Mouse (Mus musculus) cerebellum, postnatal 4 days (tissue): Measurements from ENCODE around the gene Rbfox1.
A peak's percentile ranks its signal among the peaks of the same experiment; 100 is the strongest.

ENCODE experiments used
- DNase-seq, 2 experiments: peaks; one replicate each; pipeline ENCODE4 v3.0.0; 2022; ENCODE audit warnings: low spot score in 2 of 2, mixed read lengths in 1 of 2

Gene Rbfox1

DNA sequence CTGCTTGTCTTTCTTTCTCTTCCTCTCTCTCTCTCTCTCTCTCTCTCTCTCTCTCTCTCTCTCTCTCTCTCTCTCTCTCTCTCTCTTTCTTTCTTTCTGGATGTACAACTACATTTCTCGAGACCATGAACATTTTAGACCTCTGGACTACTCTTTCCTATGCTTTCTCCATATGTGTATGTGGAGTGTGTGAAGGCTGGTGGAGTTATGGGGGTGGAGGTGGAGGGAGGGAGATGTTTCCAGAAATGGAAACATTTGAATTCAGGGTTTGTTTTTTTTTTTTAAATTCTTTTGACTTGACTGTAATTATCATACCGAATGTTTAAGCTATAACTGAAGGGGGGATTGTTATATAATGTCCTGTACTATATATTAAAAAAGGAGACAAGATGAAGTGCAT, 1338.1 kb downstream of the Rbfox1 start:
- DNase-seq = no peak

DNA sequence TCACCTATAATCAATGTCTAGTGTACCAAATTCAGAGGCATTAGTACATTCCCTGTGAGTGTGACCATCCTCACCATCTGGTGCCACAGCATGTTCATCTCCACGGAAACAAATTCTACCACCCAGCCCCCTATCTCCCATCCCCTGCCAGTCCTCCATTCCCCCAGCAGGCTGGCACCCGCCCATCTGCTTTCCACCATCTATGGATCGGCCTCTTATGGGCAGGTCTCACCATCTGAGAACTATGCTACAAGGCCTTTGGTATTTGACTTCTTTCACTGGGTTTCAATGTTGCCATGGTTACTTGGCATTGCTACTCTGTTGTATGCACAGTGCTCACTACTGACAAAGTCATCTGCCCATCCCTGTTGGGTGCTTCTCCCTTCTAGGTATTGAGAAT, 1340.8 kb downstream of the Rbfox1 start:
- peak in 1 of 2 experiments; percentile 67 for DNase-seq

DNA sequence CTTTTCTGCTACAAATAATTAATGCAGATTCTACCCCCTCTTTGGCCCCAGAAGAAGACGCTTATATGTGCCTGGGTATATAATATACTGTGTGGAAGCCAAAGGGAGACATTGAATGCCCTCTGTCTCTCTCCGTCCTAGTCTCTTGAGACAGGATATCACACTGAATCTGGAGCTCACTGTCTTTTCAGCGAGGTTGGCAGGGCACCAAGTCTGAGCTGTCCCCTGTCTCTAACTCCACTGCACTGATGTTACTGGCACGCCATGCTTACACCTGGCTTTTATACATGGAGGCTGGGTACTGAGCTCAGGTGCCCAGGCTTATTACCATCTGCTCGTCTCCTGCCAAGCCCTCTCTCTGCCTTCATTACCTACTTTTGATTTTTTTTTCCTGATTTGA, 1343.1 kb downstream of the Rbfox1 start:
- no peak for DNase-seq

DNA sequence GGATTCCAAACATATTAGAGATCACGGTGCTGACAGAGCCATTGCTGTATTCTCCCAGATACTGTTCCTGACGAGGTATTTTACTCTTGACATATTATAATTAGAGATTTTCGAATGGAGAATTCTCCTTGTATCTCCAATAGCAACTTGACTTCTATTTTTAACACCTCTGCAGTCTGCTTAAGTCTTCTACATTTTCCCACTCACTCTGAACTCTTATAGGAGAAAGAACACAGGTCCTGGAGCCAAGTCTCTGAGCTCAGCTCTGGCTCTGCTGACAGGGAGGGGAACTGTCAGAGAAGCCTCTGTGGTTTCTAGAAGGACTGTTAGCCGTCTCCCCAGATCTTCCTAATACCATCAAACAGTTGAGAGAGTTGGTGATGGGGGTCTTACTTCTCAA, 1344.1 kb downstream of the Rbfox1 start:
- DNase-seq = no peak

DNA sequence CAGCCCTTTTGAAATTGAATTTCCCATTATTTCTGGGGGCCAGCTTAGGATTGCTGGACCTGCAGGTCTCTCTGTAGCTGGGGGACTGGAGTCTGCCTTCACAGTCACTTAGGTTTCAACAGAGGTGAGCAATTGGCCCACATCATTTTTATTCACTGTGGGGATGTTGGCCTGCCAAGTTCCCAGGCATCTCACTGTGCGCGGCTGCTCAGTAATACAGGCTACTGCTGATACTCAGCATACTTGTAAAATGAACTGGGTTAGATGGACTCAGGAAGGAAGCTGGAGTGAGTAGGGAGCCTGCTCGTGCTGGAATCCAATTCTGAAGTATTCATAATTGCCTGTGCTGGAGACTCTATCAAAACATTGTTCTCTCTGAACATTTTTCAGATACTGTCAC, 1356.5 kb downstream of the Rbfox1 start:
- DNase-seq = no peak

DNA sequence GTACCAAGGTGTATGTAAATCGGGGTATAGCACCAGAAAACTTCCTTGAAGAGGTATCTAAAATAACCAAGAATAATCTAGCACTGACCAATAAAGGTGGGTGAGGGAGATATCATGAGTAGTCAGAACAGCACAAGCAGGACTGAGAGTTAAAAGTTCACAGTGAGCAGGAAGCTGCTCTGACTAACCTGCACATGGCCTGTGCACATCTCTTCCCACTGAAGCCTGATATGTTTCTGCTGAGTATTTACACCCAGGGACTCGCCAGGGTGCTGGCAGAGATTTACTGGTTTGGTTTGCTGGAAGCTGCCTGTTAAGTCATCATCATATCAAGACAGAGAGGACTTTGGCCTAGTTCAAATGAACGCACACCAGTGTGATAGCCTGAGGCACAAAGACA, 1357.3 kb downstream of the Rbfox1 start:
- DNase-seq = no peak

DNA sequence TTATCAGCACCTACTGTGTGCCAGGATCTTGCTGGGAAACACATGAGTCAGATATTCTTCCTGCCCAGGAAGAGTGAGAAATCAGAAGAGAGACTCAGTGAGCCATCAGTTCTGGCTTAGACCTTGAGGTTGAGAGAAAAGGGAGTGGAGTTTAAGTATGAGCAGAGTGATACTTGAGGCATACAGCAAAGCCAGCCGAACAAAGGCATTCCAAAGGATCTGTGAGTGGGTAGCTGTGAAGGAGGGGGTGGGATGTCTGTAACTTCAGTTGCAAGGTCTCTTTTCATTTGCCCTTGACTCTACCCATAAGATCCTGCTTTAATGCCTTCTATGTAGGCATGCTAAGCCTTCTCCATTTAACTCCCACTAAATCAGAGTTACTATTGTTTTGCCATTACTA, 1359.2 kb downstream of the Rbfox1 start:
- DNase-seq = no peak

DNA sequence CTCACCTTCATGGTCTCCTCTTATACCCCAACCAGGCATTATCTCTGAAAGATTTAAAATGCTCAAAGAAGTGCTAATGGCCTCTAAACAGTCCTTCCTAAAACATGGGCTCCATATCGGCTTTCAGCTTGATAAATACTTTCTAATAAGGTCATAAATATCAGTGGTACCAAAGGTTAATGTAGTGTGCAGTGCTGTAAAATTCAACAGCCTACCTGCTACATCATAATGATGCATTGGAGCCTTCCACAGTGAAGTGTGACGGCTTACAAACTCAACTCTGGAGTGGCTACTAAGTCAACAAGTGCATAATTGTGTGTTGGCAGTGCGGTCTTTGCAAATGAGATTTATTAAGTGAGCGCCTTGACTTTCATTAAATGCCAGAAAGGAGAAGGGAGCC, 1366.5 kb downstream of the Rbfox1 start:
- DNase-seq = no peak

DNA sequence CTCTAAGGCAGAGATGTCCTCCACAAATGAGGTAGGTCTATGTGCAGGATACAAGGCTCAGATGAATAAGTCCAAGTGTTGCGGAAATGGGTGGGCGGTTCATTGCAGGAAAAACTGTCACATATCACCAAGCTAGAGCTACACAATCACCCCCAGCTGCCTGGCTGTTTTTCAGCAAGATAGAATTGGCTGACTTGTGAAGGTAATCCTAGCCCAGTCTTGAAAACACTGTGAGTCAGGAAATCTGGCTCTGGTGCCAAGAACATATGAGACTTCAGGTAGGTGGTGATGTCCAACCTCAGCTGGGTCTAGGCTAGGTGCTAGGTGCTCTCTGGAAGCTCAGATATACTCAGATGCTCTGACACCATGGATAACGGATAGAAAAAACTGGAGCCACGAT, 1372.2 kb downstream of the Rbfox1 start:
- DNase-seq = no peak

DNA sequence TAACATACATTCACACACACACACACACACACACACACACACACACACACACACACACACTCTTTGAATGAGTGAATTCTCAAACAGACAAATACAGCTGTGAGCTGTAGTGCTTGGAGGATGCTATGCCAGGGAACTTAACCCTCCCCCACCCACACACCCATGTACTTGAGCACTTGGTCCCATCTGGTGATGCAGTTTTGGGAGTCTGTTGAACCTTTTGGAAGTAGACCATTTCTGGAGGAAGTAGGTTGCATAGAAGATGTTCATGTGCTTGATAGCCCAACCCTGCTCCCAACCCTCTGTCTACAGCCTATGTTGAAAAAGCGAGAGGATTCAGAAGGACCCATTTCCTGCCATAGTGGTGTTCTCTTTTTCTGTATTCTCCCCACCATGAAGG, 1378.1 kb downstream of the Rbfox1 start:
- DNase-seq = no peak

DNA sequence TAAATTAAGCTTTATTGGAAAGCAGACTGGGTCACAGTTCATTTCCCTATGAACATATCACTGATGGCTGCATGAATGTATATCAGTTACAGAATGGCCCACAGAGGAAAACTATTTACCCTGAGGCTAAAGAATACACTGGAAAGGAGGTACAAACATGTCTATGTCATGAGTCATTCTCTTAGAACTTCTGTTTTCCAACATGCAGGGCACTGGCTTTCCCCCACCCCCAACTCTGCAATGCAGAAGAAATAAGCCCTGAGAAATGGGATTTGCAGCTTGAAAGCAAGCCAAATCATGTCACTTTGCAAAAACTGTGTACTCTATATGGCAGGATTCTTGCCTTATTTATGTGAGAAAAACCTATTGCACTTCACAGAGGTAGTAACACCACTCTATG, 1380.6 kb downstream of the Rbfox1 start:
- no peak for DNase-seq

DNA sequence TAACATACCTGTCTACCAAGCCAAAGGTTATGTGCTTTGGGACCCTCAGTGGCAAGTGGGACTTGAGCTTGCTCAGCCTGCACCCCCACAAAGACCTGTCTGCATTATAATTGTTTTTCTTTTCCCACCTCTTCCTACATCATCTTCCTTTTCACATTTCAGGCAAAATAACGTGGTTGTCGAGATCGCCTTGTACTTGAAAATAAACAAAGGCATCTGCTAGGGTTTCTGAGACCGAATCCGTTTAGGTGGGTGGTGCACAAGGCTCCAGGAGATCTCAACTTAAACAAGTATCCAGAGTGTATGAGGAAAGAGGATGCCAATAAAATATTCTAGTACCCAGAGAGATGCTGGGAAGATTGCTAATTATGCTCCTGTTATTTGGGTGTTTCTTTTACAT, 1390.3 kb downstream of the Rbfox1 start:
- DNase-seq = no peak

DNA sequence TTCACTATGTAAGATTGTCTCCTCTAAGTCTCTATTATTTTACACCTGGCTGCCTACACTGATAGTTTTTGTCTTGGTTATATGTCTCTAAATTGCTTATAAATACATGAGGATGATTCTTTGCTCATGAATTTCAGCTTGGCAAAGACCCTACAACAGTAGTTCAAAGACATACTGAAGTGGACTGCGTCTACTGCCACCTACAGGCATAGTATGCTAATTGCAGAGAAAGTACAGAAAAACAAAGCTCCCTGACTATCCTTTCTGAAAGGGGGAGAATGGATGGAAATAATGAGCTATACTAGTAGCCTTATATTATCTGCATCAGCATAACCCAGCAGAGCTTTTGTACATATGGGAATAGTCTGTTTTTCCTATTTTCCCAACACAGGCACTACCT, 1390.7 kb downstream of the Rbfox1 start:
- DNase-seq = no peak

DNA sequence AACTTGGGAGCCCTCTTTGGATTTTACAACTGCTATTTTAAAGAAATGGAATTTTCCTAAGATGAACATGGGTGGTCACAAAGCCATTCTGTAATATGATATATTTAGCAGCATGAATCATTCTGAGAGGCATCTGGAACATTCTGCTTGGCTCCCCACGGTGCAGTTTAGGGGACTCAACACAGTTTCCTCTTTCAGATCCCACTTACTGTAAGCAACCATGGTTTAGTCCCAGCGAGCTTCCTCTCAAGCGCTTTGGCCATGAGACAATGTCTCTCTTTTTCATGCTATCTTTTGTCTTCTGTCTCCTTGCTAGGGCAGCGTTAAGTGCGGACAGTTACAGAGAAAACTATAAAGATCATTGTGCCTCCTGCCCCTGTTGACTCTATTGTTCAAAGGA, 1394.4 kb downstream of the Rbfox1 start:
- no peak for DNase-seq

DNA sequence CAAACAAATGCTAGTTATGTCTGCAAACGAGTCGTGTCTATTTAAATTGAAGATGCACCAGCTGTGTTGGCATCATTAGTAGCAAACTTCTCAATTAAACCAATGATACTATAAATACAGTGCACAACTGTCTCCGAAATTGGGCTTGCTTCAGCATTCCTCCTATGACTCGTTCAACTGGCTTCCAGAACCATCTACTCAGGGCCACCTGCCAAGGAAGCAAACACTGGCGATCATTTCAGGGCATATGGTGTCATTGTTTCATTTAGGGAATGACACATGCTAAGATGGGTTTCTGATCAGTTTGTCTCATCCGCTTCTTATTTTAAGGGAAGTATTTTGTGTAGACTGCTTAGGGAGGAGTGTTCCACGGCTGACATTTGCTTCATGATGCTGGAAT, 1397.1 kb downstream of the Rbfox1 start:
- DNase-seq = no peak

DNA sequence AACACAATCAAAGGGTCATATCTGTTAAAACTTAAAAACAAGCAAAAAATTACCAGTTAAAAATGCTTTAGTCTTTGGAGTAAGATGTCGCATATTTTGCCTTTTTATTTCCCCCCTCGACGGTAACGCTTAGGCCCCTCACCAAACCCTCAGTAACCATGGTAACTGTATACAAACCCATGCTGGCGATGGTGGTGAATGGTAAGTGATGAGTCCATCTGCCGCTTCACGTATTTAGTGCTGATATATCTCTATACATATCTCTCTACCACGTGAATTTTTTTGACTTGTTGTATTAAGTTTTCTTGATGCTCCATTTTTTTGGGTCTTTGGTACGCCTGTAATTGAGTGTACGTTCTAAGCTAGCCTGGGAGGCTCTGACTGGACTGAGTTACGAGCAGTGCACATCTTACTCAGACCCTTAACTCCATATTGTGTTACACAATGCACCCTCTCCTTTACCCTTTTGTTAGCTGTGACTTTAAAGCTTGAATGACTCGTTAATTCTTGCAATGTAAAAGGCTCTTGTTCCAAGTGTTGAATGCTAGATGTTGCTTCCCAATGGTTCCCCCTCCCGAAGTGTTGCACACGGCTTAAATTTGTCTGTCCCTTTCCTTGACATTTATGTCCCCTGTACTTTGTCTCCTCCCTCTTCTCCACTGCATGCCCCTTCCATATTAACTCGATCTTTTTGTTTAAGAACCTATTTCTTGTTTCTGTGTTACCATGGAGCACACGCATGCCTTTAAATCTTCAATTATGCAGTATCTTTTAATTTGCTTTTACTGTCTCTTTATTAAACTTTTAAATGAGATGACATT, 1408.0 kb downstream of the Rbfox1 start:
- no peak for DNase-seq

DNA sequence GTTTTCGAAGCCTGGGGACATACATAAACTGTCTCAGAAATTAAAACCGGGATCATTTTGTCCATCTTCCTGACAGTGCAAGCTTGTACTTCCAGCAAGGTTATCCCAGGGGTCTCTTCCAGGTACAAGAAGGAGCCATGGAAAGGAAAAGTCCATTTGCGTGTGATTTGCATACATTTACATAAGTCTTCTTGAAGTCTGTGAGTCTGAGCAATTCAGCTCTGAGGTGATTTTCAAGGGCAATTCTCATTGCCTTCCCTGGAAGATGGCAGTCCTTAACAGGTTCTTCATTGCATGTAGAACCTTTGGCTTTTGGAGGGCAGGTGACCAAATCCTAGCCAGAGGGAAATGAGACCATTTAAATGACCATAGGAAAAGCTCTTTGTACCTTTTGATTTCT, 1417.3 kb downstream of the Rbfox1 start:
- DNase-seq = no peak

DNA sequence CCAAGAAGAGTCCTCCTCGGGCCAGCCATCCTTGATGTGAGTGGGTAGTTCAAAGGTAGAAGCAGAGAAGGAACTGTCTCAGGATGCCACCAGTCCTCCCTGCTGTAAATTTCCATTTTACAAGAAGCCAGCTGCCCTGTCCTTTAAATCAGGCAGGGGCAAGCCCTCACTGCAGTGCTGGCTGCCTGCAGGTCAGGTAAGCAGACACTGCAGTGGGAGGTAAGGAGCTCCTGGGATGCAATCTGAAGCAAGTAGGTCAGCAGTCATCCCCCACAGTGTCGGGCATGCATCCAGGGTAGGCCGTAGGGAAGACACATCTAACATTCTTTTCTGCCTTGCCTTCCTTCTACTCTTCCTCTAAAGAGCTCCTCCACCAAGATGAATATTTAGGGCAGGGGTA, 1444.0 kb downstream of the Rbfox1 start:
- no peak for DNase-seq

DNA sequence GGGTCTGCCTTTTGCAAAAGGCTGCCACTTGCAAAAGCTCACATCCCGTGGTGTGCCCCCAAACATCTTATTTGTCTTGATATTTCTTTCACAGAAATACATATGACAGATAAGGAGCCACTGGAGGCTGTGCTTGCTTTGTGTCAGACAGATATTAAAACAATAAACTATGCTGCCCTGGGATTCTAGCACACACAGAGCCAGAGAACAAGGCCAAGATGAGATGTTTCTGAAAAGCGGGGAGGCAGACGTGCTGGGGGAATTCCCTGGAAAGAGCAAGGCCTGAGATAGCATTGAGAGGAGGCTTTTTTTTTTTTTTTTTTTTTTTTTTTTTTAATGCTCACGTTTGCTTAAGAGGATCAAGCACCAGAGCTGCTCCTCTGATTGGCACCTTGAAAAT, 1456.0 kb downstream of the Rbfox1 start:
- no peak for DNase-seq

DNA sequence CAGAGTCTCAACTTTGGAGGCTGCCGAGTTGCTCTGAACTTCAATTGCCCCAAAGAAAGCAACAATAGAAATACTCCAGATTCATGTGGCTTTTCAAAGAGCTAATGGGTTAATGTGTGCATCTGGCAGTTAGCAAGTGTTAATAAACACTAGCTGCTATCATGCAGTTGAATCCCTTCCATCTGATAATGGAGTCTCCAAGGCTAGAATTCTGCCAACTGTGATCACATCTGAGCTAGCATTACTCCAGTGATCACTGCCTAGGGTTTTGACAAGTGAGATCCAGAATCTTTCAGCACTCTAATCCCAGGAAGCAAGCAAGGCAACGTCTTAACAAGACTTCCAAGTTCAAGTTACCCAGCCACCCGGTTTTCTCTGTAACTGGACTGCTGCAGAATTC, 1460.1 kb downstream of the Rbfox1 start:
- no peak for DNase-seq

DNA sequence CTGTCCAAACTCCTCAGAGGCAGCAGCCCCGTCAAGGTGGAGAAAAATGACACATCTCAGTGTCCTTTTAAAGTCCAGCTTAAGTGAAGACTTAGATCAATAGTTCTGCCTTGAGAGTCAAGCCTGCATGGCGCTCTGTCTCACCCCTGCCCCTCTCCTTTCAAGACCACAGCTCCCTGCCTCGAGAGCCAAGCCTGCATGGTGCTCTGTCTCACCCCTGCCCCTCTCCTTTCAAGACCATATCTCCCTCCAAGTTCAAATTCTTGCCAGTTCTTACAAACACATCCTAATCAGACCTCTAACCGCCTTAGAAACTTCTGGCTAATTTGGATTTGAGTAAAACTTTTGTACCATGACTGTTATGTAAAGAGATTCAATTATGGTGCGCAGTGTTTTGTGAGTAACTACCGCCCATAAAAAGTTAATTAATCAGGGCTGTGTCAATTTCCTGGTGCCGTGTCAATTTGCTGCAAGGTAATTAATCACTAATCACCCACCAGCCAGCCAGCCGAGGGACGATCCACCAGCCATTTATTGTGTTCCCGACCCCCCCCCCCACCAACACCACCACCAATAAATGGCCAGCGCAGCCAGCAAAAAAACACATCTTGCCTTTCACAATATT, 1461.0 kb downstream of the Rbfox1 start:
- no peak for DNase-seq

DNA sequence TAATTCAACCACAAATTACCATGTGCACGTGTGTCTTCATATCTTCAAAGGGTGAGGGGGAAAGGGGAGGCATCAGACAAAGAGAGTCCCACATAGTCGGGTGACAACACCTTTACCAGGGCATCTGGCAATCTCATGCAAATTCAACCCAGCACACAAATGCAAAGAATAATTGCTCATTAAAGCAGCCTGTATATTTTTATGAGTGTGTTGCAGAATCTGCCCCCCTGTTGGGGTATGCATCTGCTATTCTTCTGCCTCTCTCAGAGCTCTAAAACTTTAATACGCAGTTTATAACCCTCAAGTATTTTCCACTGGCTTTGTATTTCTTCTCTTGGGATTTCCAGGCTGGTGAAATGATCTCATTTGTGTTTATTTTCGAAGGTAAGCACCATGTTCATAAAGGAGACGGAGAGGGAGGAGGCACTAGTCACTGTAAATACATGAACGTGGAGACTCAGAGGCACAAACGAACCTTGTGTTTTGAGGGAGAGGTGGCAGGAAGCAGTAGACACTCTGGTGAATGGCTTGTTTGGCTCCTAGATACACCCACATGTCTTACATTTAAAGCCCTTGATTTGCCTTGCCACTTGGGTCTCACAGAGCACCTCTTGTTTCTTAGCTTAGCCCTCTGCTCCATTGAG, 1462.5 kb downstream of the Rbfox1 start:
- no peak for DNase-seq

DNA sequence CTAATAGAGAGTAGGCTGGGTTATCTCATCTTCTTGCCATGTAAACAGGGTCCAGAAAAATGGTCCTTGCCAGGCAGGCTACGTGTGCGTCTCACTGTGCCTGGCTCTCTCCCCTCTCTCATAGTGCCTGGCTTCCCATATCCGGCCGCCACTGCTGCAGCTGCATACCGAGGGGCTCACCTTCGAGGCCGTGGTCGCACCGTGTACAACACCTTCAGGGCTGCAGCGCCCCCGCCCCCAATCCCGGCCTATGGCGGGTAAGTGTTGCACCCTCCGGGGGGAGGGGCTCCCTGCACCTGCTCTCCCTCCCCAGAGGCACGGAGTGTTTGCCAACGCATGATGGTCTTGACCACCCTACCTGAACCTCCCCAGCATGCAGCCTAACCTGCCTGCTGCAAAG, 1467.7 kb downstream of the Rbfox1 start:
- no peak for DNase-seq
